Mouse (Mus musculus): Measurements from ENCODE around the gene Mzf1.
A peak's percentile ranks its signal among the peaks of the same experiment; 100 is the strongest.

Gene Mzf1

GRCm38 (mm10) chr7:13054287-13055010, at the start of gene Mzf1:
TSS of gene Mzf1 (minus strand) at chr7:13054764.
- peak; percentile 99 for DNase-seq (ENCODE audit: low read depth, low spot score)

- DNase-seq (ENCODE audit: low read depth, low spot score), result no peak
These were observed 40.5 kb upstream of the Mzf1 start, which contains the start of gene Vmn1r85 for GRCm38 (mm10) chr7:13095073-13095472. TSS of gene Vmn1r85 (minus strand) at chr7:13095173.

GRCm38 (mm10) chr7:13072293-13072692, 17.7 kb upstream of the Mzf1 start:
- no peak for DNase-seq (ENCODE audit: low read depth, low spot score)

GRCm38 (mm10) chr7:13063399-13063798, 8.8 kb upstream of the Mzf1 start:
- peak; percentile 44 for DNase-seq (ENCODE audit: low read depth, low spot score)

- peak; percentile 85 for DNase-seq (ENCODE audit: low read depth, low spot score)
These were observed 5.0 kb upstream of the Mzf1 start for GRCm38 (mm10) chr7:13059536-13059935.

- DNase-seq (ENCODE audit: low read depth, low spot score), result peak; percentile 64
These were observed 2.5 kb upstream of the Mzf1 start for GRCm38 (mm10) chr7:13056913-13057700.

GRCm38 (mm10) chr7:13053961-13054286, 640 bp downstream of the Mzf1 start:
- no peak for DNase-seq (ENCODE audit: low read depth, low spot score)

GRCm38 (mm10) chr7:13053501-13053900, 1.1 kb downstream of the Mzf1 start:
- DNase-seq (ENCODE audit: low read depth, low spot score), result no peak

- DNase-seq (ENCODE audit: low read depth, low spot score), result no peak
These were observed 1.6 kb downstream of the Mzf1 start for GRCm38 (mm10) chr7:13053001-13053400.

GRCm38 (mm10) chr7:13046084-13046483, 8.5 kb downstream of the Mzf1 start:
- peak; percentile 85 for DNase-seq (ENCODE audit: low read depth, low spot score)

- DNase-seq (ENCODE audit: low read depth, low spot score), result no peak
These were observed 10.3 kb downstream of the Mzf1 start for GRCm38 (mm10) chr7:13044254-13044625.

GRCm38 (mm10) chr7:13043445-13044253, 10.9 kb downstream of the Mzf1 start:
- peak; percentile 75 for DNase-seq (ENCODE audit: low read depth, low spot score)

- no peak for DNase-seq (ENCODE audit: low read depth, low spot score)
These were observed 11.5 kb downstream of the Mzf1 start for GRCm38 (mm10) chr7:13043120-13043444.

GRCm38 (mm10) chr7:13042511-13042910, 12.1 kb downstream of the Mzf1 start:
- DNase-seq (ENCODE audit: low read depth, low spot score), result no peak

GRCm38 (mm10) chr7:13041256-13041655, 13.3 kb downstream of the Mzf1 start:
- DNase-seq (ENCODE audit: low read depth, low spot score), result peak; percentile 81

- no peak for DNase-seq (ENCODE audit: low read depth, low spot score)
These were observed 15.4 kb downstream of the Mzf1 start for GRCm38 (mm10) chr7:13039181-13039580.

- peak; percentile 48 for DNase-seq (ENCODE audit: low read depth, low spot score)
These were observed 15.9 kb downstream of the Mzf1 start for GRCm38 (mm10) chr7:13038621-13039169.

- DNase-seq (ENCODE audit: low read depth, low spot score), result peak; percentile 93
These were observed 16.5 kb downstream of the Mzf1 start, which contains the start of gene Ube2m for GRCm38 (mm10) chr7:13037901-13038555. TSS of gene Ube2m (minus strand) at chr7:13038275.

GRCm38 (mm10) chr7:13037366-13037765, 17.2 kb downstream of the Mzf1 start:
- peak; percentile 76 for DNase-seq (ENCODE audit: low read depth, low spot score)

- DNase-seq (ENCODE audit: low read depth, low spot score), result no peak
These were observed 17.8 kb downstream of the Mzf1 start for GRCm38 (mm10) chr7:13036806-13037205.

- no peak for DNase-seq (ENCODE audit: low read depth, low spot score)
These were observed 19.2 kb downstream of the Mzf1 start for GRCm38 (mm10) chr7:13035211-13035855.

Data from ZHBTc4 (cell line).